ENCODE assay signal across 8 mouse cellular contexts in genomic region chr7:40901201-40901600, GRCm38 (mm10). TPM values are rescaled to one million over a fixed set of nuclear protein-coding genes. Genes with fewer than 3 reads are reported as not detected.
DNase-seq lines count a peak whose midpoint lies in the region; ATAC-seq lines count a peak whose summit lies in the region.

No protein-coding gene starts in this region.

- no peaks in the 10 kb centered on the region for H3K9me3 ChIP-seq in hindbrain, embryonic 16.5 days (ENCODE audit: control insufficient read depth, low read length)

- H3K27me3 ChIP-seq in hindbrain, embryonic 16.5 days (replicated peaks; ENCODE audit: control insufficient read depth, insufficient read depth, low read length), result no peaks in the 10 kb centered on the region

- H3K4me2 ChIP-seq in hindbrain, embryonic 16.5 days (ENCODE audit: low read length), result peak overlapping the region; percentile 79

- WGBS in hindbrain, embryonic 16.5 days, result 2% methylated on average over 16 of the region's 16 CpGs

- DNase-seq in Muller cell, postnatal 12 days (ENCODE audit: inconsistent ontology term), result peak; percentile 86
- peak; percentile 44 for DNase-seq in cerebellum, adult 9-10 months
- peak; percentile 78 to 91 for DNase-seq in frontal cortex, adult 2 months (ENCODE audit: extremely low spot score in 1 of 2, low spot score in 1 of 2)
- DNase-seq in layer of hippocampus, postnatal 36 days, result peak; percentile 87 to 88
- peak; percentile 43 for DNase-seq in lung, postnatal 25 days (ENCODE audit: low spot score)
- DNase-seq in right cerebral cortex, postnatal 36 days (ENCODE audit: low spot score in 2 of 2), result peak; percentile 81 to 84
- DNase-seq in adipocyte (ENCODE audit: low spot score), result no peak

- ATAC-seq in hindbrain, embryonic 16.5 days, result peak; percentile 86

- no peaks in the 10 kb centered on the region for H3K36me3 ChIP-seq in hindbrain, embryonic 16.5 days (ENCODE audit: control insufficient read depth, insufficient read depth, low read length)

- H3K9ac ChIP-seq in hindbrain, embryonic 16.5 days (ENCODE audit: low read depth, low read length), result peak overlapping the region; percentile 3; the same call in 1 of the 2 replicates

- H3K4me3 ChIP-seq in hindbrain, embryonic 16.5 days (ENCODE audit: low read length), result peak overlapping the region; percentile 54

- H3K4me1 ChIP-seq in hindbrain, embryonic 16.5 days (ENCODE audit: control insufficient read depth, insufficient read depth, low read depth, low read length), result peaks cover 15% of the 10 kb centered on the region

- no peak overlapping the region for H3K27ac ChIP-seq in hindbrain, embryonic 16.5 days (ENCODE audit: low read depth, low read length)

RNA-seq across cellular contexts. Expression of gene Vstm2b, which starts 3.1 kb away (rescaled TPM):
- 71.2 and 96.9 TPM in 2 replicates for polyA plus RNA-seq in frontal cortex, adult 2 months (2012; rRNA removed)
- 26.0 and 27.4 TPM in 2 replicates for polyA plus RNA-seq in hindbrain, embryonic 16.5 days (2015; fragmentation: Nextera tagmentation; extraction: Ambion mirVana)
- 10 to 100 TPM; 65.4 to 74.6 TPM for total RNA-seq in layer of hippocampus, postnatal 36 days (2021)
